Mouse (Mus musculus): ENCODE data around the gene Cep63.

Gene Cep63

GRCm38 (mm10) chr9:102629052-102629451 lies 2.7 kb upstream of the Cep63 start:
- no peak for DNase-seq

DNA sequence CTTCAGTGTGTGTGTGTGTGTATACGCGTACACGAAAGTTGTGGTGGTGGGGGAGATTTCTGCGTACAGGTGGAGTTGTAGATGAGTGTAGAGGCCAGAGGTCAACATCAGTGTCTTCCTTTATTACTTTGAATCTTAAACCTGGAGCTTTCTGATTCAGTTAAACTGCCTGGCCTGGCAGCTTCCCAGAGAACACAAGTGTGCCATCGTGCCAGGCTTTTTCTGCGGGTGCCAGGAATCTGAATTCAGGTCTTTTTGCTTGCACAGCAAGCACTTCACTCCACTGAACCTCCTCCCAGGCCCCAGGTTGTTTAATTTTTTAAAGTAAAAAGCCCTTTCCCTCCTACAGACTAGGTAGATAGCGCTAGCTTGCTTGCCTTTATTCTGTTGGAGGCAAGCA lies 1.1 kb upstream of the Cep63 start:
- no peak for DNase-seq

GRCm38 (mm10) chr9:102626839-102627225 lies 498 bp upstream of the Cep63 start:
- DNase-seq: no peak

- no peak for DNase-seq
Observed at GRCm38 (mm10) chr9:102625401-102625982, 842 bp downstream of the Cep63 start.

DNA sequence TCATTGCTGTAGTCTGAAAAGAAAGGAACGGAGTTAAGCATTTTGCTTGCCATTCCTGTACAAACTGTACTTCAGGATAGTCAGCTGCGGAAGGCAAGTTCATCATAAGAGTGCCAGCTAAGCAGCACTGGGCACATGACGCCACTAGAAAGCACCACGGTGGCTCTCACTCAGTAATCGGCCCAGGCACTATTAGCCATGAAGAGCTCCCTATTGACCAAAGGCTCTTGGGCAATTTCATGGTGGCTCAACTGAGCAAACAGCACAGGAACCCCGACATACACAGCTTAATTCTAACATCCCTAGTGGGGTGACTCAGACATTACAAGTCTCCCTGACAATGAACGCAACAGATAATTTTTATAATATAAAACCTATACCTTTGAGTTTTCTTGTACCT lies 2.8 kb downstream of the Cep63 start:
- DNase-seq: no peak

- no peak for DNase-seq
Observed at GRCm38 (mm10) chr9:102622876-102623275, 3.5 kb downstream of the Cep63 start.

DNA sequence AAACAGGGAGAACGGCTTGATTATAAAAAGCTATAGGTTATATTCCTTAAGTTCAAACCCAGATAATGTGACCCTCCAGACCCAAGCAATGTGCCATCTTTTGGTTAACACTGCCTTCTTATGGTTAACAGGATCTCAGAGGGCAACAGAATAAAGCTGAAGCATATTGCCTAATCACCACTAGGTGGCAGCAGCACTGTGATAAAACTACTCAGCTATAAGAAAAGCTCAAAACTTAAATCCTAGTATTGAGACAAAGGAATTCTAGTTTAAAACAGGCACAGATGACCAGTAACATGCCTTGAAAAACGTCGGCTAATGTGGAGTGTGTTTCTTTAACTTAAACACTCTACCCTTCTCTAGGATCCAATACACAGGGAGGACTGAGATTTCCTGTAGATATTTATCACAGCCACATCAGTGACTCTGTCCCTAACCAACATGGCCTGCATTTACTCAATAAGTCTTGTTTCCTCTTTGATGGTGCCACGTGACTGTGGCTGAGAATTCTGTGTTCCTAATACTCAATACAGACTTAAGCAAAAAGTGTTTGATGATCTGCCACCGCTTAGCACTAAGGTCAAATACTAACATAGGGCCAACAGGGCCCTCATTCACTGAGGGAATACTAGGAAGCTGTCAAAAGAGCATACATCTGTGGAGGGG lies 4.0 kb downstream of the Cep63 start:
- DNase-seq: no peak

DNA sequence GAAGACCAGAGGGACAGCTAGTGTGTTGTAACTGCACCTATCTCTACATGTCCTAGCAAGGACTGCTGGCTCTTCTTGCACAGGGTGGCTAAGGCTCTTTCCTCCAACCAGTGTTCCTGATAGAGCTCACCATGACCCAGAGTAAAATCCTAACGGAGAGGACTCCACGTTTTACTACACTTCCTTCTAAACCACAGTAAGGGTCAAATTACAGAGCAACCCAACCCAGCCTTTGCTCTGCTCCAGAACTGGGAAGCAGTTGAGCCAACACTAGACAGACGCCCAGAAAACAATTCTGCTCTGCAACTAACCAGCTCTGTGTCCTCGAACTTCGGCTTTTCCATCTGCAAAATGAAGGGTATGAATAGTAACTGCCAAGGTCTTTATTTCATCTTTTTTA lies 4.9 kb downstream of the Cep63 start:
- DNase-seq: no peak

- DNase-seq: no peak
Observed at GRCm38 (mm10) chr9:102616267-102616666, 10.1 kb downstream of the Cep63 start.

- DNase-seq: no peak
Observed at GRCm38 (mm10) chr9:102615071-102615470, 11.3 kb downstream of the Cep63 start.

DNA sequence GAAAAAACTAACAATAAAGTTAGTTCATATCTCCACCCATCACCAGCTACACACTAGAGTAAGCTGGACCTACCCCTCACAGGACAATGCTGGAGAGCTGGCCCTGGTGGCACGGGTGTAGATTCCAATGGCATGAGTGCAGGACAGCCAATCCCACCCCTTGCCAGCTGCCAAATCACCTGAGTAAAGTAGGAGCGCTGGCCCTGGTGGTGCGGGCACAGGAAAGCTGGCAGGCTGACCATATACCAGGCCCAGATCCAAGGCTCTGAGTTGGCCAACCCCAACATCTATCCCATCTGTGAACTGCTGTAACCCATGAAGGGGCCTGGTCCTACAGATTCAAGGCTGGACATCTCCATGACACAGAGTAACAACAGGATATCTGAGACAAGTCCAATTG lies 17.1 kb downstream of the Cep63 start:
- no peak for DNase-seq

DNA sequence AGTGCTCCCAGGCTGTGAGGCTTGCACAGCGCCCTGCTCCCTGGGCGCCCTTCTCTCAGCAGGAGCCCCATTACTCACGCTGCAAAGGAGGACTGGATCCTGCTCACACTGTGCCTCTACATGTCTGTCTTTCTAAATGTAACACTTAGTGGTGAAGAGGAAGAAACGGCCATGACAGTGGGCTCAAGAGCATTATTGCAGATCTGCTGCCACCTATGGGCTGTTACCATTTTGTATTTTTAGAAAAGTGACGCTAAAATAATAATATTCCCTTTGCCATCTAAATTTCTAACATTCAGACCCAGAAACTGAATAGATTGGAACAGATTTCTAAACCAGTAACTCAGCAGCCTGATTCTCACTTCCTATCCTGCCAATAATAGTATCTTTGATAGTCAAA lies 18.9 kb downstream of the Cep63 start:
- DNase-seq: no peak

GRCm38 (mm10) chr9:102605162-102605561 lies 21.2 kb downstream of the Cep63 start:
- no peak for DNase-seq

- DNase-seq: no peak
Observed at GRCm38 (mm10) chr9:102601666-102602065, 24.7 kb downstream of the Cep63 start.

DNA sequence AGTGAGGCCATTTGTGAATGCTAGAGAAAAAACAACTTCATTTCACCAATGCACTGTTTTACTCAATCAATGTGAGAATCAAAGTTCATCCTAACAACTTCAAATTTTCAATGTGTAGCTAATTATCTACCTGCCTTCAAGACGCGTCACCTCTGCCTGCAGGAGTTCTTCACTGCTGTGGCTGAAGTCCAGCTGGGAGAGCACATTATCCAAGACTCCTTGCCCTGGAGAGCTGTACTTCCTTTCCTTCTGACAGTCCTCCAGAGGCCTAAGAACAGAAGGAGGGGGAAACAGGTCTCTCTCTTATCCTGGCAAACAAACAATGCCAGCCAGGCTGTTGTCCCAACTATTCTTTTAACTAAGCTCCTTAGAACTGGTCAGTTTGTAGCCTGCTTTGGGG lies 25.1 kb downstream of the Cep63 start:
- DNase-seq: no peak

- no peak for DNase-seq
Observed at GRCm38 (mm10) chr9:102595662-102596436, 30.5 kb downstream of the Cep63 start.

GRCm38 (mm10) chr9:102594667-102595393 lies 31.5 kb downstream of the Cep63 start:
- no peak for DNase-seq

GRCm38 (mm10) chr9:102587347-102587746 lies 39.0 kb downstream of the Cep63 start:
- DNase-seq: no peak

GRCm38 (mm10) chr9:102581921-102582469 lies 44.3 kb downstream of the Cep63 start:
- DNase-seq: no peak

DNA sequence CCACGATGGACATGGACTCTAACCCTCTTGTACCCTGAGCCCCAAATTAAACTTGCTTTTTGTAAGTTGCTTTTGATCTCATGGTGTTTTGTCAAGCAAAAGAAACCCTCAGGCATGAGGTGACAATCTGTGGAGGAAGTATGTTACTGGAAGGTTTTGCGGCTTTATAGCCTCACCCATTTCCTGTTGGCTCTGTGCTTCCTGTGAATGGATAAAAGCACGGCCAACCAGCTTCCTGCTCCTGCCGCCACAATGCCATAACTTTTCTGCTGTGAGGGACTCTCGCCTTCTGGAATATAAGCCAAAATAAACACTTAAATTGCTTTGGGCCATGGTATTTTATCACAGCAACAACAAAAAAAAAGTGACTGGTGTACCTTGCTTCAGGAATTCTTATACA lies 48.9 kb downstream of the Cep63 start:
- DNase-seq: no peak

DNA sequence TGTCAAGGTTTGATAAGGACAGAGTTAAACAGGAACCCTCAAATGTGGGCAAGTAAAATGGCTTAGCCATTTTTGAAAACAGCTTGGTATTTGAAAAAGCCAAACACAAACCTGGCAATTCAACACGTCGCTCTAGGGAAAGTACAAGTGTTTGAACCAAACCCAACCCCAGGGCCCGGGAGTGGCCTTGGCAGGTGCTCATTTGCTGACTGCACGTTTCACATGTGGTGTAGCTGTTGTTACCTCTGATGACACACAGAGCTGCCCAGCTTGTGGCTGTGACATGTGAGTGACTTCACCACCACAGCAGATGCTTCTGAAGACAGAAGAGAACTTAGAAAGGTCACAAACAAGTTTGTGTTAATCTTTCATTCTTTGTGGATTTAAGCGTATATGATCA lies 53.4 kb downstream of the Cep63 start:
- DNase-seq: no peak

DNA sequence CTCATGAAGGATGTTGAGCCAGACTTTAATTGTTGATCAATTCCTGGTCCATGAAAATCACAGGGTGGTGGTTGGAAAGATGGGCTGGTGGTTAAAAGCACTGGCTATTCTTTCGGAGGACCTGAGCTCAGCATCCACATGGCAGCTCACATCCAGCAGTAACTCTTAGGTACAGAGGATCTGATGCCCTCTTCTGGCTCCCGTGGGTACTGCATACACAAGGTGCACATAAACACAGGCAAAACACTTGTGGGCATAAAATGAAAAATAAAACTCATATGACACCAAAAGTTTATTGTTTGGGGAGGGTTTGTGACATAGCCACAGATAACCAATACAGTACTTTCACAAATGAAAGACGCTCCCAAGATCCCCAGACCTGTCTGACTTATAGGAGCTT lies 67.9 kb downstream of the Cep63 start:
- no peak for DNase-seq

- DNase-seq: no peak
Observed at GRCm38 (mm10) chr9:102553781-102554180, 72.6 kb downstream of the Cep63 start.
